In genomic region chr19:58250237-58250636, GRCm38 (mm10) we compare ENCODE assay signal across 14 mouse cellular contexts.
DNase-seq lines count a peak whose midpoint lies in the region.
"Had no signal": no experiment of that assay in that cellular context is flagged by ENCODE, and none has a peak within 500 bp of the region (broad histone marks: within the 10 kb centered on the region; RNA-seq: fewer than 3 reads in every experiment).

No protein-coding gene starts in this region.

- DNase-seq in right cerebral cortex, adult 18-20 months = peak; percentile 14
- no peak for DNase-seq in right cerebral cortex, postnatal 4 days
- DNase-seq in testis, postnatal 14 days (ENCODE audit: low spot score) = peak; percentile 11
- DNase-seq in testis, postnatal 10 days (ENCODE audit: low spot score) = no peak
- DNase-seq in ovary, postnatal 14 days (ENCODE audit: low spot score) = no peak
- DNase-seq: adrenal gland, adult 2 months; adrenal gland, postnatal 10 days; adrenal gland, postnatal 25 days; cerebellum, adult 11-12 months; cerebellum, adult 2 months; cerebellum, adult 9-10 months; cerebellum, postnatal 10 days; cerebellum, postnatal 25 days; forebrain, postnatal 0 days had no signal

Comparison
In these comparisons a context has a peak if more than half of its experiments do, and no peak if none do; other contexts are left out.
1. DNase-seq: peak in right cerebral cortex, adult 18-20 months (single experiment) and testis, postnatal 14 days (single experiment); none in right cerebral cortex, postnatal 4 days (single experiment), testis, postnatal 10 days (single experiment) and ovary, postnatal 14 days (single experiment).